Mouse (Mus musculus): ENCODE measurements around the gene Tspan31. TPM values are rescaled to one million over a fixed set of nuclear protein-coding genes. Genes with fewer than 3 reads are reported as not detected.
A peak's percentile ranks its signal among the peaks of the same experiment; 100 is the strongest.
"Not testable (repeated sequence)": the region's sequence is repeated elsewhere in the genome, so short reads cannot be mapped to it uniquely, and the experiment has no call there.

Gene Tspan31
- polyA plus RNA-seq, 1 experiment from 2014 or later = 130 TPM

DNA sequence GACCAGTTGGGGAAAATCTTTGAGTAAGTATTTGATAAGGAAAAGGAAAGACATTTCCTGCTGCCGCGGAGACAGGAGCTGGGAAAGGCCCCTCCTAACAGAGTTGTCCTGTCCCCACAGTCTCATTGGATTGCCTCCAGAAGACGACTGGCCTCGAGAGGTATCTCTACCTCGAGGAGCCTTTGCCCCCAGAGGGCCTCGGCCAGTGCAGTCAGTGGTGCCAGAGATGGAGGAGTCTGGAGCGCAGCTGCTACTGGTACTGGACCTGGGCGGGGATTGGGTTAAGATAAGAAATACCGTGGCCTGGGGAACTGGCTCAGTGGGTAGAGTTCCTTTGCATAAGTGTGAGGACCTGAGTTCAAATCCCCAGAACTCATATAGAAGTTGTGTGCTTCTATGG lies 4.1 kb downstream of the Tspan31 start:
- Histone ChIP-seq H3K4me2 (no peak overlapping the region), H3K4me3 (ENCODE audit: low read depth, low read length) (no peak overlapping the region; the same call in 1 of the 2 replicates), H3K27ac (ENCODE audit: low read depth) (no peak overlapping the region), H3K27me3 (ENCODE audit: insufficient read depth, low read length) (peaks cover 3% of the 10 kb centered on the region), H3K9me3 (ENCODE audit: low read depth, low read length) (no peaks in the 10 kb centered on the region), H3K4me1 (ENCODE audit: insufficient read depth) (peaks cover 18% of the 10 kb centered on the region), H3K9ac (no peak overlapping the region), H3K36me3 (ENCODE audit: insufficient read depth) (peaks cover 44% of the 10 kb centered on the region)
- ATAC-seq (ENCODE audit: insufficient read depth) = no peak
- DNase-seq = no peak
- no peak for TF ChIP-seq CTCF (IDR thresholded peaks at IDR 0.05; ENCODE audit: low read depth)
- WGBS = 73% methylated on average over 9 of the region's 9 CpGs

DNA sequence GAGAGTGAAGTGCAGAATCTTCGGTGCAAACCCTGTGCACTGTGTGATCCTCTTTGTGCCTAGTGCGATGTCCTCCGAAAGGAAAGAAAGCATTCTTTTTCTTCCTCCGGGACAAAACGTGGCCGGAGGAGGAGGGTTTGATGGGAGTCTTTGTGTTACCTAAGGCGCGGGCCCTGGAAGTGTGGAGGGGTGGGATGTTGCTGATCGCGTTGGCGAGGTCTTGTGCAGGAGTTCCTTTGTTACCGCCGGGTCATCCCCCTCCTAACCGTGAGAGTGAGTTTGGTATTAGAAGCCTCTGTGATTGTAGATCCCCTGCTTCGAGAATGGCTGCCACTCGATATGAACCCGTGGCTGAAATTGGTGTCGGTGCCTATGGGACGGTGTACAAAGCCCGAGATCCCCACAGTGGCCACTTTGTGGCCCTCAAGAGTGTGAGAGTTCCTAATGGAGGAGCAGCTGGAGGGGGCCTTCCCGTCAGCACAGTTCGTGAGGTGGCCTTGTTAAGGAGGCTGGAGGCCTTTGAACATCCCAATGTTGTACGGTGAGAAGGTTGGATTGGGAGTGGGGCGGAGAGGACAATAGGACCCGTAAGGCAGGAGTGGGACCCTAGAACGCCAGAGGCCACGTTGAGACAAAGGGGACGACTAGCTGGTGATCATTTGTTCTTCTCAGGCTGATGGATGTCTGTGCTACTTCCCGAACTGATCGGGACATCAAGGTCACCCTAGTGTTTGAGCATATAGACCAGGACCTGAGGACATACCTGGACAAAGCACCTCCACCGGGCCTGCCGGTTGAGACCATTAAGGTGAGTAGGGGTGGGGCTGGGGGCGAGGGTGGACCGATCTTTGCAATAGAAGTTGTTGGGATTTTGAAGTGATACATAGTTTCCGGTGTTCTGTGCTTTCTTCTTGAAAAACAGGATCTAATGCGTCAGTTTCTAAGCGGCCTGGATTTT lies 5.9 kb downstream of the Tspan31 start:
- peaks cover 44% of the 10 kb centered on the region for H3K36me3 ChIP-seq (ENCODE audit: insufficient read depth)
- WGBS = 8% methylated on average over 37 of the region's 37 CpGs
- no peak for TF ChIP-seq CTCF (IDR thresholded peaks at IDR 0.05; ENCODE audit: low read depth)
- H3K27me3 ChIP-seq (ENCODE audit: insufficient read depth, low read length) = peaks cover 18% of the 10 kb centered on the region
- H3K9me3 ChIP-seq (ENCODE audit: low read depth, low read length) = no peaks in the 10 kb centered on the region
- H3K4me1 ChIP-seq (ENCODE audit: insufficient read depth) = peaks cover 12% of the 10 kb centered on the region
- peak overlapping the region; percentile 89 for H3K27ac ChIP-seq (ENCODE audit: low read depth)
- peak overlapping the region; percentile 98 for H3K9ac ChIP-seq
- peak overlapping the region; percentile 90 for H3K4me3 ChIP-seq (ENCODE audit: low read depth, low read length)
- peak overlapping the region; percentile 70 for H3K4me2 ChIP-seq
- ATAC-seq (ENCODE audit: insufficient read depth) = peak; percentile 1; the same call in 1 of the 2 replicates
- peak; percentile 44 for DNase-seq

DNA sequence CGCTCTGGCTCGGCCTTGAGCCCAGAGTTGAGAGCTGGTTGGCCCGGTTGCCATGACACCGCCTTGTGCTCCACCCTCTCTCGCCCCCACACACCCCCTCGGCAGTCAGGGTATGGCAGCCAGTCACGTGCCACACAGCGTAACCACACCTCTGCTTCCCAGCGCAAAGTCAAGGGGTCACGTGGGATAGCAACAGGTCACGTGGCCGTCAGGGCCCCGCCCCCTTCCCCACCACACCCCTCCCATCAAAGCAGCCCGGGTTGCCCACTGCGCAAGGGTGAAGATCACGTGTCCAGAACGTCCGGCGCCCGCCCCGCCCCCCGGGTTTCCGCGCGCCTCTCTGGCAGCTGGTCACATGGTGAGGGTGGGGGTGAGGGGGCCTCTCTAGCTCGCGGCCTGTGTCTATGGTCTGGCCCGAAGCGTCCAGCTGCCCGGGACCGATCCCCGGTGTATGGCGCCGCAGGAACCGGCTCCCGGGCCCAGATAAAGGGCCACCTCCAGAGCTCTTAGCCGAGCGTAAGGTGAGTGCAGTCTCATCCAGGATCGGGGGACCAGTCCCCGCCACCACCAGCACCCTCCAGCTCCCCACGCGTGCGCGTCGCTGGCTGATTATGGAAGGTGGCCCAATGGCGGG lies 6.7 kb downstream of the Tspan31 start, which contains the start of gene Cdk4:
Cdk4 (plus strand) TSS at position 296 of the 634 bp plus-strand sequence.
- WGBS = under 1% methylated on average over 46 of the region's 46 CpGs
- Histone ChIP-seq H3K27me3 (ENCODE audit: insufficient read depth, low read length) (peaks cover 26% of the 10 kb centered on the region), H3K36me3 (ENCODE audit: insufficient read depth) (peaks cover 39% of the 10 kb centered on the region), H3K4me2 (peak within 1 kb of the TSS; percentile 70), H3K9me3 (ENCODE audit: low read depth, low read length) (no peaks in the 10 kb centered on the region), H3K4me1 (ENCODE audit: insufficient read depth) (peaks cover 11% of the 10 kb centered on the region), H3K4me3 (ENCODE audit: low read depth, low read length) (peak within 1 kb of the TSS; percentile 90), H3K27ac (ENCODE audit: low read depth) (peak within 1 kb of the TSS; percentile 89), H3K9ac (peak within 1 kb of the TSS; percentile 98)
- TF ChIP-seq CTCF (IDR thresholded peaks at IDR 0.05; ENCODE audit: low read depth) = no peak
- DNase-seq (peak; percentile 98), ATAC-seq (ENCODE audit: insufficient read depth) (peak; percentile 91)

DNA sequence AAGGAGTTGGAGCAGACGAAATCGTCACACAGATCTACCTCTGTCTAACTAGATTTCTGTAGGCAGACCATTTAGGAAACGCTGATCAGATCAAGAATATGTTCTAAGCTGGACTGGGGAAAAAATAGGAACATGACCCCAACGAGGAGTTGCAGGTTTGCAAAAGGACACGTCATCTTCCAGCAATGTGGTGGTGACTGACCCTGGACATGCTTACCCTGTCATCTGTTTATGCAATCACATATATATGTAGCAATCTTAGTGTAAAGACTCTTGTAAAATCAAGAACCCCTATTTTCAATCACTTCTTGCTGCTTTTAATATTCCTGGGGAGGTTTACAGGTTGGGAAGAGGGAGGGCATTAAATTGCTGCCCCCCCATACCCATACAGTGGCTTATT lies 7.6 kb downstream of the Tspan31 start:
- Histone ChIP-seq H3K36me3 (ENCODE audit: insufficient read depth) (peaks cover 31% of the 10 kb centered on the region), H3K4me3 (ENCODE audit: low read depth, low read length) (no peak overlapping the region), H3K9me3 (ENCODE audit: low read depth, low read length) (no peaks in the 10 kb centered on the region), H3K4me2 (peak overlapping the region; percentile 70), H3K4me1 (ENCODE audit: insufficient read depth) (peaks cover 12% of the 10 kb centered on the region; the same call in 1 of the 2 replicates), H3K27ac (ENCODE audit: low read depth) (no peak overlapping the region), H3K27me3 (ENCODE audit: insufficient read depth, low read length) (peaks cover 30% of the 10 kb centered on the region), H3K9ac (no peak overlapping the region)
- 67% methylated on average over 5 of the region's 5 CpGs for WGBS
- no peak for TF ChIP-seq CTCF (IDR thresholded peaks at IDR 0.05; ENCODE audit: low read depth)
- no peak for DNase-seq
- no peak for ATAC-seq (ENCODE audit: insufficient read depth)

DNA sequence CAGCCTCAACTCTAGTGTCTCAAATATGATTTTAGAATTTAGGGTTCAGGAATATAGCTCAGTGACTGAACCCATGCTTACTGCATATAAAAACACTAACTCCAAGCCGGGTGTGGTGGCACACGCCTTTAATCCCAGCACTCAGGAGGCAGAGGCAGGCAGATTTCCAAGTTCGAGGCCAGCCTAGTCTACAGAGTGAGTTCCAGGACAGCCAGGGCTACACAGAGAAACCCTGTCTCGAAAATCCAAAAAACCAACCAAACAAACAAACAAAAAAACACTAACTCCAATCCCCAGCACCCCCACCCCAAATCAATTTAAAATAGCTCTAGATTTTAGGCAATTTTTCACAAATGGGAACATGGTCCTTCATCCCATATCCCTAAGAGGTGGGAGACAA lies 8.0 kb downstream of the Tspan31 start:
- not testable (repeated sequence) for ATAC-seq (ENCODE audit: insufficient read depth)
- peaks cover 12% of the 10 kb centered on the region; the same call in 1 of the 2 replicates for H3K4me1 ChIP-seq (ENCODE audit: insufficient read depth)

DNA sequence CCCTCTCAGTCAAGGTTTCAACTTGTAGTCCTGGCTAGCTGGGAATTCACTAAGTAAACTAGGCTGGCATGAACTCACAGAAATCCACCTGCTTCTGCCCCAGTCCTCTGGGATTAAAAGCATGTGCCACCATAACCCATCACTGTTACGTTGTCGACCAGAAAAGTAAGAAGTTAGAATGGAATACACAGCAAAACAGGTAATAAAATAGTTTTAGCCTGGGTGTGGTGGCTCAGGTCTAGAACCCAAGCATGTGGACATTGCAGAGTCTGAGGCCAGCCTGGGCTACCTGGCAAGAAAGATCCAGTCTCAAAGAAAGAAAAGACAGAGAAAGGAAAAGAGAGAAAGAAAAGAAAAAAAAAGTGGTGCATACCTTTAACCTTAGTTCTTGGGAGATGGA lies 8.6 kb downstream of the Tspan31 start:
- peaks cover 30% of the 10 kb centered on the region for H3K27me3 ChIP-seq (ENCODE audit: insufficient read depth, low read length)
- DNase-seq (no peak), ATAC-seq (ENCODE audit: insufficient read depth) (no peak)
- peaks cover 23% of the 10 kb centered on the region for H3K36me3 ChIP-seq (ENCODE audit: insufficient read depth)
- peaks cover 12% of the 10 kb centered on the region; the same call in 1 of the 2 replicates for H3K4me1 ChIP-seq (ENCODE audit: insufficient read depth)
- H3K27ac ChIP-seq (ENCODE audit: low read depth) = no peak overlapping the region
- no peak for TF ChIP-seq CTCF (IDR thresholded peaks at IDR 0.05; ENCODE audit: low read depth)
- no peak overlapping the region for H3K4me3 ChIP-seq (ENCODE audit: low read depth, low read length)
- WGBS = 76% methylated on average over 2 of the region's 2 CpGs
- H3K9me3 ChIP-seq (ENCODE audit: low read depth, low read length) = no peaks in the 10 kb centered on the region
- H3K4me2 ChIP-seq = no peak overlapping the region
- no peak overlapping the region for H3K9ac ChIP-seq

More for the DNA sequence above, 8.0 kb downstream of the Tspan31 start:
- H3K36me3 ChIP-seq (ENCODE audit: insufficient read depth) = peaks cover 27% of the 10 kb centered on the region
- H3K4me2 ChIP-seq; H3K9ac ChIP-seq; H3K9me3 ChIP-seq (ENCODE audit: low read depth, low read length); H3K27ac ChIP-seq (ENCODE audit: low read depth); H3K4me3 ChIP-seq (ENCODE audit: low read depth, low read length); DNase-seq: not testable (repeated sequence)
- H3K27me3 ChIP-seq (ENCODE audit: insufficient read depth, low read length) = peaks cover 30% of the 10 kb centered on the region
- WGBS = 75% methylated on average over 4 of the region's 4 CpGs

DNA sequence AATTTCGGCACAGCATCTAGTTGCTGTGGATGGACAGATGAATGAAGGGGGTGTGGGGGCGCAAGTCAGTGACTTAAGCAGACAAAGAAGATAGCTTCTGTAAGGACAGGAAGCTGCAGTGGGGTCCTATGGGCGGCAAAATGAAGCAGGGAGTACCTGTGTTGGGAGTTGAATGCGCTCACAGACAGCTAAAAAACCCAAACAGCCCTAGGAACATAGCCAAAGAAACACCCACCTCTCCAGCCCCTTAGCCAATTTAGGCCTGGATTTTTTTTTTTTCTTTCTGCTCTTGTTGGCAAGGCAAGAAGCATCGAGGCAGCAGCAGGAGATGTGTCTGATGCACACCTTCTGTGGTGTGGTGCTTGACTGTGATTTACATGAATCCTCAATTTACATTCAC lies 9.0 kb downstream of the Tspan31 start:
- Histone ChIP-seq H3K9me3 (ENCODE audit: low read depth, low read length) (no peaks in the 10 kb centered on the region), H3K9ac (no peak overlapping the region), H3K4me2 (peak overlapping the region; percentile 95), H3K27ac (ENCODE audit: low read depth) (no peak overlapping the region), H3K4me3 (ENCODE audit: low read depth, low read length) (no peak overlapping the region), H3K27me3 (ENCODE audit: insufficient read depth, low read length) (peaks cover 30% of the 10 kb centered on the region), H3K4me1 (ENCODE audit: insufficient read depth) (peaks cover 12% of the 10 kb centered on the region; the same call in 1 of the 2 replicates), H3K36me3 (ENCODE audit: insufficient read depth) (peaks cover 22% of the 10 kb centered on the region)
- DNase-seq = no peak
- ATAC-seq (ENCODE audit: insufficient read depth) = no peak
- no peak for TF ChIP-seq CTCF (IDR thresholded peaks at IDR 0.05; ENCODE audit: low read depth)
- WGBS = 47% methylated on average over 5 of the region's 5 CpGs
